Mouse (Mus musculus) kidney, adult 2 months (tissue): ENCODE results near the gene Slc41a3. TPM values are rescaled to one million over a fixed set of nuclear protein-coding genes. Genes with fewer than 3 reads are reported as not detected.

ENCODE experiments used
- DNase-seq: peaks from one replicate; pipeline ENCODE4 v3.0.0; 2021
- H3K27ac ChIP-seq: fragments of 200-500 bp; 2 replicates; pipeline ENCODE4 v1.5.1; 2012; ENCODE audit warnings: low read depth, low read length, control low read depth, inconsistent platforms; ENCODE audit not compliant: insufficient read depth
- H3K27me3 ChIP-seq: fragments of 200-500 bp; replicated peaks from 2 replicates; pipeline ENCODE4 v1.6.1; 2012; ENCODE audit warnings: mild to moderate bottlenecking, moderate library complexity, low read length, inconsistent platforms; ENCODE audit not compliant: control insufficient read depth, insufficient read depth
- H3K36me3 ChIP-seq: fragments of 200-500 bp; 2 replicates; pipeline ENCODE4 v1.6.1; 2012; ENCODE audit warnings: mild to moderate bottlenecking, moderate library complexity, low read length, inconsistent platforms; ENCODE audit not compliant: control insufficient read depth, insufficient read depth
- H3K4me1 ChIP-seq: fragments of 200-500 bp; 2 replicates; pipeline ENCODE4 v1.6.1; 2011; ENCODE audit warnings: low read length; ENCODE audit not compliant: control insufficient read depth, insufficient read depth
- H3K4me3 ChIP-seq: fragments of 200-500 bp; 2 replicates; pipeline ENCODE4 v1.5.1; 2011; ENCODE audit warnings: mild to moderate bottlenecking, low read depth, low read length, control low read depth; ENCODE audit not compliant: insufficient read depth
- CTCF ChIP-seq: fragments of 200-500 bp; conservative IDR thresholded peaks from 2 replicates; pipeline ENCODE4 v1.5.1; 2011; ENCODE audit warnings: low read depth, mild to moderate bottlenecking, control low read depth, low read length, moderate library complexity, mixed read lengths; ENCODE audit not compliant: insufficient read depth, insufficient read length
- POLR2A ChIP-seq: fragments of 200-500 bp; IDR thresholded peaks from one replicate; pipeline ENCODE4 v1.6.1; 2011; ENCODE audit warnings: low read depth, low read length, control low read depth
- WGBS: fragments of 180-500 bp; shearing (Covaris S2); methylation state at CpG from one replicate; pipeline ENCODE4 v1.1.7; 2018; 5-methylcytosine and 5-hydroxymethylcytosine counted together
- polyA plus RNA-seq: library from polyadenylated mRNA; depleted of rRNA; stranded (reverse); fragments of >200 nt; gene quantifications from 2 replicates; pipeline ENCODE4 v1.2.3, GENCODE M21; 2012; rRNA removed

Slc41a3 gene
- polyA plus RNA-seq, 1 experiment: 8.0 TPM

- Histone ChIP-seq H3K27ac (0 out of 2 replicates have a peak overlapping the region, but pooled peaks have one; percentile 2), H3K4me3 (no peak overlapping the region), H3K36me3 (peaks cover 2% of the 10 kb centered on the region; the same call in 1 of the 2 replicates), H3K4me1 (peaks cover 7% of the 10 kb centered on the region; the same call in 1 of the 2 replicates), H3K27me3 (no peaks in the 10 kb centered on the region)
- 84% methylated on average over 10 of the region's 10 CpGs for WGBS
- TF ChIP-seq CTCF: no peak
- no peak for TF ChIP-seq POLR2A
- no peak for DNase-seq
Observed at GRCm38 (mm10) chr6:90689500-90689899, 85.0 kb downstream of the Slc41a3 start.

DNA sequence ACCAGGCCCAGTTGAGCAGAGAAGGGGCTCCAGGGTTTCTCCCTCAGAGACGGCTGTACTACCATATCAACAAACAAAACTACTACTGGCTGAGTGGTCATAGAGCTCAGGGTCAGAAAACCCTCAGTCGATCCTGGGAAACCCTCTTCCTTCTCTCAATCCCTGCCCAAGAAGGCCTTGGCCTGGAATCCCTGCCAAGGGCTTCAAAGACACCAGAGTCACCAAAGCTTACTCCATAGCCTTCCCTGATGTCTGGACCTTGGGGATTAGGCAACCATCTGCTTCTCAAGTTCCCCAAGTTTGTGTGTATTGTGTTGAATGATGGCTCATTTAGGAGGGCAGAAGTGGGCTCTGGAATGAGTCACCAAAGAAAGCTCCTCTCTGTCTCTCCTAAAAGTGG, 87.4 kb downstream of the Slc41a3 start:
- no peaks in the 10 kb centered on the region for H3K27me3 ChIP-seq
- DNase-seq: no peak
- H3K4me1 ChIP-seq: no peaks in the 10 kb centered on the region
- TF ChIP-seq POLR2A (no peak), CTCF (no peak)
- no peak overlapping the region for H3K27ac ChIP-seq
- WGBS: 75% methylated on average over 2 of the region's 2 CpGs
- no peak overlapping the region for H3K4me3 ChIP-seq
- H3K36me3 ChIP-seq: peaks cover 2% of the 10 kb centered on the region; the same call in 1 of the 2 replicates

GRCm38 (mm10) chr6:90692404-90692803, 87.9 kb downstream of the Slc41a3 start:
- peaks cover 2% of the 10 kb centered on the region; the same call in 1 of the 2 replicates for H3K36me3 ChIP-seq

GRCm38 (mm10) chr6:90695754-90696153, 91.2 kb downstream of the Slc41a3 start:
- no peaks in the 10 kb centered on the region for H3K27me3 ChIP-seq
- no peak overlapping the region for H3K4me3 ChIP-seq
- WGBS: 70% methylated on average over 1 of the region's 1 CpGs
- no peak overlapping the region for H3K27ac ChIP-seq
- no peaks in the 10 kb centered on the region for H3K4me1 ChIP-seq
- TF ChIP-seq POLR2A (no peak), CTCF (no peak)
- no peaks in the 10 kb centered on the region for H3K36me3 ChIP-seq
- DNase-seq: no peak

More at GRCm38 (mm10) chr6:90692404-90692803, 87.9 kb downstream of the Slc41a3 start:
- H3K4me3 ChIP-seq: no peak overlapping the region
- no peaks in the 10 kb centered on the region for H3K4me1 ChIP-seq
- no peak overlapping the region for H3K27ac ChIP-seq
- H3K27me3 ChIP-seq: no peaks in the 10 kb centered on the region
- 96% methylated on average over 2 of the region's 2 CpGs for WGBS
- TF ChIP-seq CTCF: no peak
- no peak for TF ChIP-seq POLR2A
- DNase-seq: no peak

Other genes with a start within 250 kb of the Slc41a3 start
- gene Zxdc, start 235.2 kb upstream of the Slc41a3 start, polyA plus RNA-seq: 12.6 and 17.9 TPM in 2 replicates
- gene Cfap100, start 175.9 kb upstream of the Slc41a3 start, polyA plus RNA-seq: 0.05 and 0.27 TPM in 2 replicates
- 131 and 170 TPM in 2 replicates for gene Klf15, start 142.1 kb upstream of the Slc41a3 start, polyA plus RNA-seq
- 253 and 260 TPM in 2 replicates for gene Aldh1l1, start 118.3 kb upstream of the Slc41a3 start, polyA plus RNA-seq